Mouse (Mus musculus): Measurements from ENCODE around the gene Sash1.

Gene Sash1

DNA sequence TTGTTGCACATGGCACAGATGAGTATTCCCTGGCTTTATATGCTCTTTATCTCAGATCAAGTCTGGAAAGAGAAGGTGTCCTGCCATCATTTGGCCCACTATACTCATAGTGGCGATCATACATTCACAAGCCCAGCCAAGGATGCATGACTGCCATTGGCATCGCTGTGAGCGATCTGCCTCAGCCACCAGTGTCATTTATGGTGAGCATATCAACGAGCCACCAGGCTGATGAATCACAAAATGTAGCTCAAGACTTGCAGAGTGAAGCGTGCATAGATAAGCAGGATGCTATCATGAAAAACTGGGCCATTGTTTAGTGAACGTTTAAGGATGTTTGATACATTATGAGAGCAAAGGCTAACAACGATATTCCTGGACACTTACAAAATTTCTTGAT is 200.6 kb downstream of the Sash1 start:
- no peak for DNase-seq (ENCODE audit: low read depth, low spot score)

GRCm38 (mm10) chr10:8682900-8683299 is 203.0 kb downstream of the Sash1 start:
- peak; percentile 53 for DNase-seq (ENCODE audit: low read depth, low spot score)

- DNase-seq (ENCODE audit: low read depth, low spot score), result no peak
These were observed 203.5 kb downstream of the Sash1 start for GRCm38 (mm10) chr10:8682341-8682740.

- no peak for DNase-seq (ENCODE audit: low read depth, low spot score)
These were observed 209.1 kb downstream of the Sash1 start for GRCm38 (mm10) chr10:8676722-8677121.
